Mouse (Mus musculus) thymus, adult 2 months (tissue): ENCODE results near the gene 6030468B19Rik. TPM values are rescaled to one million over a fixed set of nuclear protein-coding genes. Genes with fewer than 3 reads are reported as not detected.

Source experiments
- DNase-seq: peaks from one replicate; pipeline ENCODE4 v3.0.0; 2021
- H3K27ac ChIP-seq: fragments of 200-500 bp; 2 replicates; pipeline ENCODE4 v1.5.1; 2012; ENCODE audit warnings: low read length, control low read depth; ENCODE audit not compliant: control insufficient read depth, insufficient read depth
- H3K27me3 ChIP-seq: fragments of 200-500 bp; 2 replicates; pipeline ENCODE4 v1.6.1; 2012; ENCODE audit warnings: mild to moderate bottlenecking, low read length, moderate library complexity, mixed read lengths; ENCODE audit not compliant: control insufficient read depth, insufficient read depth
- H3K36me3 ChIP-seq: fragments of 200-500 bp; 2 replicates; pipeline ENCODE4 v1.6.1; 2012; ENCODE audit warnings: mild to moderate bottlenecking, low read length, moderate library complexity; ENCODE audit not compliant: control insufficient read depth, insufficient read depth
- H3K4me1 ChIP-seq: fragments of 200-500 bp; replicated peaks from 2 replicates; pipeline ENCODE4 v1.6.1; 2012; ENCODE audit warnings: low read length; ENCODE audit not compliant: control insufficient read depth, insufficient read depth
- H3K4me3 ChIP-seq: fragments of 200-500 bp; 2 replicates; pipeline ENCODE4 v1.5.1; 2012; ENCODE audit warnings: mild to moderate bottlenecking, low read length, control low read depth, moderate library complexity; ENCODE audit not compliant: control insufficient read depth, insufficient read depth
- CTCF ChIP-seq: fragments of 200-500 bp; IDR thresholded peaks from 2 replicates; pipeline ENCODE4 v1.5.1; 2012; ENCODE audit warnings: mild to moderate bottlenecking, control low read depth, low read length, moderate library complexity, borderline replicate concordance; ENCODE audit not compliant: control insufficient read depth, poor library complexity, insufficient read depth; ENCODE audit errors: extremely low read depth
- POLR2A ChIP-seq: fragments of 200-500 bp; IDR thresholded peaks from 2 replicates; pipeline ENCODE4 v1.6.1; 2012; ENCODE audit warnings: mild to moderate bottlenecking, low read length, control low read depth, moderate library complexity; ENCODE audit not compliant: control insufficient read depth, poor library complexity, insufficient read depth; ENCODE audit errors: extremely low read depth
- WGBS: fragments of 180-500 bp; shearing (Covaris S2); methylation state at CpG from one replicate; pipeline ENCODE4 v1.1.7; 2018; 5-methylcytosine and 5-hydroxymethylcytosine counted together
- polyA plus RNA-seq: library from polyadenylated mRNA; depleted of rRNA; stranded (reverse); fragments of >200 nt; gene quantifications from 2 replicates; pipeline ENCODE4 v1.2.3, GENCODE M21; 2012

6030468B19Rik gene
- polyA plus RNA-seq, 1 experiment, result 1.7 TPM

- no peak for DNase-seq
- peaks cover 12% of the 10 kb centered on the region for H3K4me1 ChIP-seq
- peak overlapping the region; percentile 78 for H3K27ac ChIP-seq
- no peak overlapping the region for H3K4me3 ChIP-seq
- WGBS, result 77% methylated on average over 7 of the region's 7 CpGs
- no peaks in the 10 kb centered on the region; the same call in 1 of the 2 replicates for H3K36me3 ChIP-seq
- no peaks in the 10 kb centered on the region for H3K27me3 ChIP-seq
- TF ChIP-seq POLR2A, result no peak
- no peak for TF ChIP-seq CTCF
These were observed 50.2 kb downstream of the 6030468B19Rik start for GRCm38 (mm10) chr11:117847593-117848215.

GRCm38 (mm10) chr11:117848271-117848984 is 51.0 kb downstream of the 6030468B19Rik start:
- peak; percentile 64 for DNase-seq
- TF ChIP-seq CTCF, result no peak
- TF ChIP-seq POLR2A, result no peak

GRCm38 (mm10) chr11:117848985-117849671 is 51.7 kb downstream of the 6030468B19Rik start, which contains the start of gene Birc5:
Birc5 (plus strand) TSS chr11:117849251.
- Histone ChIP-seq H3K27me3 (no peaks in the 10 kb centered on the region), H3K4me1 (peaks cover 12% of the 10 kb centered on the region), H3K27ac (peak within 1 kb of the TSS; percentile 78), H3K4me3 (peak within 1 kb of the TSS; percentile 64), H3K36me3 (peaks cover 8% of the 10 kb centered on the region; the same call in 1 of the 2 replicates)
- TF ChIP-seq CTCF (peak; percentile 72), POLR2A (peak; percentile 94)
- peak; percentile 98 for DNase-seq
- WGBS, result under 1% methylated on average over 51 of the region's 51 CpGs

More at GRCm38 (mm10) chr11:117848271-117848984, 51.0 kb downstream of the 6030468B19Rik start:
- Histone ChIP-seq H3K4me1 (peaks cover 12% of the 10 kb centered on the region), H3K4me3 (peak overlapping the region; percentile 64), H3K27ac (peak overlapping the region; percentile 78), H3K36me3 (peaks cover 4% of the 10 kb centered on the region; the same call in 1 of the 2 replicates), H3K27me3 (no peaks in the 10 kb centered on the region)
- WGBS, result 2% methylated on average over 19 of the region's 19 CpGs

GRCm38 (mm10) chr11:117852875-117853274 is 55.4 kb downstream of the 6030468B19Rik start:
- no peak overlapping the region for H3K27ac ChIP-seq
- 93% methylated on average over 3 of the region's 3 CpGs for WGBS

GRCm38 (mm10) chr11:117854241-117854640 is 56.8 kb downstream of the 6030468B19Rik start:
- peaks cover 36% of the 10 kb centered on the region; the same call in 1 of the 2 replicates for H3K36me3 ChIP-seq
- no peak overlapping the region for H3K27ac ChIP-seq
- no peak for DNase-seq
- TF ChIP-seq CTCF (no peak), POLR2A (no peak)
- 94% methylated on average over 9 of the region's 9 CpGs for WGBS
- no peaks in the 10 kb centered on the region for H3K27me3 ChIP-seq
- H3K4me1 ChIP-seq, result peaks cover 6% of the 10 kb centered on the region
- H3K4me3 ChIP-seq, result no peak overlapping the region

More at GRCm38 (mm10) chr11:117852875-117853274, 55.4 kb downstream of the 6030468B19Rik start:
- peaks cover 12% of the 10 kb centered on the region for H3K4me1 ChIP-seq
- no peak for DNase-seq
- H3K36me3 ChIP-seq, result peaks cover 36% of the 10 kb centered on the region; the same call in 1 of the 2 replicates
- no peak overlapping the region for H3K4me3 ChIP-seq
- H3K27me3 ChIP-seq, result no peaks in the 10 kb centered on the region
- no peak for TF ChIP-seq POLR2A
- TF ChIP-seq CTCF, result no peak

GRCm38 (mm10) chr11:117855360-117855759 is 57.9 kb downstream of the 6030468B19Rik start:
- WGBS, result 90% methylated on average over 5 of the region's 5 CpGs
- DNase-seq, result no peak
- H3K4me3 ChIP-seq, result no peak overlapping the region
- H3K4me1 ChIP-seq, result peaks cover 4% of the 10 kb centered on the region
- no peaks in the 10 kb centered on the region; the same call in 1 of the 2 replicates for H3K27me3 ChIP-seq
- peaks cover 36% of the 10 kb centered on the region; the same call in 1 of the 2 replicates for H3K36me3 ChIP-seq
- no peak overlapping the region for H3K27ac ChIP-seq
- TF ChIP-seq POLR2A, result no peak
- TF ChIP-seq CTCF, result no peak
